Mouse (Mus musculus): ENCODE data around the gene Fxyd1.

DNA sequence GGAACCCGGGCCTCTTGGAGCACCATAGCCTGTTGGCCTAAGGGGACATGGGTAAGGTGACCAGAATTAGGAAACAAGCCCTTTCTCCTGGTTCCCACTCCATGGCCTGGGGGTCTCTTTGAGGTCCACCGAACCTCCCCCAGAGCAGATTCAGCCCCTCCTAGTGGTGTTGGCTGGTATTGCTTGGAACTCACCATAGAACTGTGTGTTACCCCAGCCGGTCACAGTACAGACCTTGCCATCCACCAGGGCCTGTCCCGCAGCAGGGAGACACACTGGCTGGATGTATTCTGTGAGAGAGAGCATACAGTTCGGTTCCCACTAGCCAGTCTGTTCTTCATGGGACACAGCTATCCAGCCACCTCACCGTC lies 42.6 kb upstream of the Fxyd1 start:
- TF ChIP-seq POLR2A (IDR thresholded peaks at IDR 0.05; ENCODE audit: extremely low read depth, insufficient read depth, low read length) = no peak
- peak; percentile 44 for TF ChIP-seq CTCF (IDR thresholded peaks at IDR 0.05; ENCODE audit: low read depth, low read length)
